Mouse (Mus musculus): Measurements from ENCODE around the gene Ppp4r3a. TPM values are rescaled to one million over a fixed set of nuclear protein-coding genes. Genes with fewer than 3 reads are reported as not detected.
"Not testable (repeated sequence)": the region's sequence is repeated elsewhere in the genome, so short reads cannot be mapped to it uniquely, and the experiment has no call there.

Ppp4r3a gene
- 36.2 and 41.8 TPM in 2 replicates for polyA plus RNA-seq (2015; fragmentation: Nextera tagmentation; extraction: Ambion mirVana)

GRCm38 (mm10) chr12:101083076-101083838 lies at the start of gene Ppp4r3a:
Ppp4r3a (minus strand) TSS chr12:101083702.
- H3K36me3 ChIP-seq = no peaks in the 10 kb centered on the region; the same call in 1 of the 2 replicates
- H3K27me3 ChIP-seq (replicated peaks) = no peaks in the 10 kb centered on the region
- H3K27ac ChIP-seq = peak within 1 kb of the TSS; percentile 99
- H3K4me3 ChIP-seq (replicated peaks) = peak within 1 kb of the TSS; percentile 99
- WGBS = 0% methylated on average over 87 of the region's 90 CpGs
- no peaks in the 10 kb centered on the region; the same call in 1 of the 2 replicates for H3K4me1 ChIP-seq (replicated peaks)
- ATAC-seq = peak; percentile 98
- H3K4me2 ChIP-seq (replicated peaks) = peak within 1 kb of the TSS; percentile 71
- no peaks in the 10 kb centered on the region for H3K9me3 ChIP-seq
- peak within 1 kb of the TSS; percentile 99 for H3K9ac ChIP-seq

- no peaks in the 10 kb centered on the region for H3K4me1 ChIP-seq (replicated peaks)
- H3K4me3 ChIP-seq (replicated peaks) = no peak overlapping the region
- no peak for ATAC-seq
- no peak overlapping the region for H3K27ac ChIP-seq
- no peaks in the 10 kb centered on the region for H3K9me3 ChIP-seq
- no peaks in the 10 kb centered on the region for H3K27me3 ChIP-seq (replicated peaks)
- no peak overlapping the region for H3K4me2 ChIP-seq (replicated peaks)
- WGBS = 23% methylated on average over 1 of the region's 1 CpGs
- no peaks in the 10 kb centered on the region for H3K36me3 ChIP-seq
- H3K9ac ChIP-seq = no peak overlapping the region
These were observed 39.5 kb upstream of the Ppp4r3a start for GRCm38 (mm10) chr12:101123013-101123412.

GRCm38 (mm10) chr12:101122066-101122465 lies 38.6 kb upstream of the Ppp4r3a start:
- 65% methylated on average over 4 of the region's 4 CpGs for WGBS
- not testable (repeated sequence) for H3K9me3 ChIP-seq; ATAC-seq; H3K4me3 ChIP-seq (replicated peaks); H3K9ac ChIP-seq; H3K27me3 ChIP-seq (replicated peaks); H3K4me2 ChIP-seq (replicated peaks); H3K27ac ChIP-seq; H3K36me3 ChIP-seq; H3K4me1 ChIP-seq (replicated peaks)

GRCm38 (mm10) chr12:101109794-101110585 lies 26.5 kb upstream of the Ppp4r3a start:
- not testable (repeated sequence) for H3K36me3 ChIP-seq; H3K9me3 ChIP-seq; ATAC-seq; H3K9ac ChIP-seq; H3K4me1 ChIP-seq (replicated peaks); H3K4me2 ChIP-seq (replicated peaks); H3K27ac ChIP-seq; H3K4me3 ChIP-seq (replicated peaks); H3K27me3 ChIP-seq (replicated peaks)
- WGBS = 78% methylated on average over 3 of the region's 3 CpGs

- Histone ChIP-seq H3K36me3 (no peaks in the 10 kb centered on the region), H3K4me3 (replicated peaks) (no peak overlapping the region), H3K4me2 (replicated peaks) (no peak overlapping the region), H3K9me3 (no peaks in the 10 kb centered on the region), H3K27ac (no peak overlapping the region), H3K27me3 (replicated peaks) (no peaks in the 10 kb centered on the region), H3K4me1 (replicated peaks) (no peaks in the 10 kb centered on the region), H3K9ac (no peak overlapping the region)
- WGBS = 63% methylated on average over 1 of the region's 1 CpGs
- ATAC-seq = peak; percentile 83
These were observed 24.2 kb upstream of the Ppp4r3a start for GRCm38 (mm10) chr12:101107722-101108121.

GRCm38 (mm10) chr12:101105571-101105970 lies 22.1 kb upstream of the Ppp4r3a start:
- no peak overlapping the region for H3K9ac ChIP-seq
- H3K4me3 ChIP-seq (replicated peaks) = no peak overlapping the region
- H3K27ac ChIP-seq = no peak overlapping the region
- H3K27me3 ChIP-seq (replicated peaks) = no peaks in the 10 kb centered on the region
- H3K36me3 ChIP-seq = no peaks in the 10 kb centered on the region
- H3K9me3 ChIP-seq = no peaks in the 10 kb centered on the region
- H3K4me1 ChIP-seq (replicated peaks) = no peaks in the 10 kb centered on the region
- no peak for ATAC-seq
- 59% methylated on average over 5 of the region's 5 CpGs for WGBS
- no peak overlapping the region for H3K4me2 ChIP-seq (replicated peaks)

- no peak overlapping the region for H3K9ac ChIP-seq
- H3K4me3 ChIP-seq (replicated peaks) = no peak overlapping the region
- H3K27me3 ChIP-seq (replicated peaks) = no peaks in the 10 kb centered on the region
- no peaks in the 10 kb centered on the region for H3K36me3 ChIP-seq
- no peaks in the 10 kb centered on the region for H3K4me1 ChIP-seq (replicated peaks)
- no peak overlapping the region for H3K4me2 ChIP-seq (replicated peaks)
- no peak for ATAC-seq
- no peak overlapping the region for H3K27ac ChIP-seq
- H3K9me3 ChIP-seq = no peaks in the 10 kb centered on the region
- WGBS = 78% methylated on average over 3 of the region's 3 CpGs
These were observed 19.1 kb upstream of the Ppp4r3a start for GRCm38 (mm10) chr12:101102648-101103047.

GRCm38 (mm10) chr12:101093678-101094077 lies 10.2 kb upstream of the Ppp4r3a start:
- not testable (repeated sequence) for H3K27ac ChIP-seq; H3K9me3 ChIP-seq; H3K4me2 ChIP-seq (replicated peaks); H3K27me3 ChIP-seq (replicated peaks); H3K9ac ChIP-seq; H3K4me3 ChIP-seq (replicated peaks); H3K36me3 ChIP-seq; ATAC-seq; H3K4me1 ChIP-seq (replicated peaks)
- 54% methylated on average over 3 of the region's 3 CpGs for WGBS

- Histone ChIP-seq H3K4me3 (replicated peaks) (no peak overlapping the region), H3K4me1 (replicated peaks) (no peaks in the 10 kb centered on the region), H3K27ac (no peak overlapping the region), H3K27me3 (replicated peaks) (no peaks in the 10 kb centered on the region), H3K9ac (no peak overlapping the region), H3K9me3 (no peaks in the 10 kb centered on the region), H3K4me2 (replicated peaks) (no peak overlapping the region), H3K36me3 (no peaks in the 10 kb centered on the region)
- no peak for ATAC-seq
- WGBS = 72% methylated on average over 1 of the region's 1 CpGs
These were observed 6.5 kb upstream of the Ppp4r3a start for GRCm38 (mm10) chr12:101089955-101090354.

GRCm38 (mm10) chr12:101087406-101087805 lies 3.9 kb upstream of the Ppp4r3a start:
- WGBS = 93% methylated on average over 1 of the region's 1 CpGs
- H3K4me2 ChIP-seq (replicated peaks) = no peak overlapping the region
- H3K36me3 ChIP-seq = no peaks in the 10 kb centered on the region
- H3K4me3 ChIP-seq (replicated peaks) = no peak overlapping the region
- no peaks in the 10 kb centered on the region for H3K4me1 ChIP-seq (replicated peaks)
- H3K9ac ChIP-seq = no peak overlapping the region
- no peaks in the 10 kb centered on the region for H3K27me3 ChIP-seq (replicated peaks)
- no peak overlapping the region for H3K27ac ChIP-seq
- no peak for ATAC-seq
- no peaks in the 10 kb centered on the region for H3K9me3 ChIP-seq

- no peak overlapping the region for H3K9ac ChIP-seq
- no peak overlapping the region for H3K4me2 ChIP-seq (replicated peaks)
- H3K27me3 ChIP-seq (replicated peaks) = no peaks in the 10 kb centered on the region
- no peak for ATAC-seq
- no peaks in the 10 kb centered on the region; the same call in 1 of the 2 replicates for H3K4me1 ChIP-seq (replicated peaks)
- WGBS = 90% methylated on average over 9 of the region's 9 CpGs
- no peaks in the 10 kb centered on the region; the same call in 1 of the 2 replicates for H3K36me3 ChIP-seq
- no peaks in the 10 kb centered on the region for H3K9me3 ChIP-seq
- H3K27ac ChIP-seq = no peak overlapping the region
- no peak overlapping the region for H3K4me3 ChIP-seq (replicated peaks)
These were observed 1.6 kb upstream of the Ppp4r3a start for GRCm38 (mm10) chr12:101084881-101085666.

- Histone ChIP-seq H3K36me3 (no peaks in the 10 kb centered on the region; the same call in 1 of the 2 replicates), H3K9me3 (no peaks in the 10 kb centered on the region), H3K27ac (peak overlapping the region; percentile 99), H3K4me2 (replicated peaks) (peak overlapping the region; percentile 57), H3K27me3 (replicated peaks) (no peaks in the 10 kb centered on the region), H3K9ac (peak overlapping the region; percentile 99), H3K4me1 (replicated peaks) (no peaks in the 10 kb centered on the region; the same call in 1 of the 2 replicates), H3K4me3 (replicated peaks) (peak overlapping the region; percentile 99)
- WGBS = 13% methylated on average over 4 of the region's 4 CpGs
- no peak for ATAC-seq
These were observed 735 bp upstream of the Ppp4r3a start for GRCm38 (mm10) chr12:101084237-101084636.
